Mouse (Mus musculus) embryo, embryonic 11 days (tissue): ENCODE measurements around the gene Myod1.

ENCODE experiments used
- DNase-seq: peaks from one replicate; pipeline ENCODE4 v3.0.0-alpha.2; 2015

Myod1 gene

GRCm38 (mm10) chr7:46393116-46393515 lies 16.8 kb downstream of the Myod1 start:
- DNase-seq = peak; percentile 79

GRCm38 (mm10) chr7:46393718-46394511 lies 17.6 kb downstream of the Myod1 start:
- no peak for DNase-seq

GRCm38 (mm10) chr7:46394933-46395332 lies 18.7 kb downstream of the Myod1 start:
- no peak for DNase-seq

- DNase-seq = no peak
These were observed 19.3 kb downstream of the Myod1 start for GRCm38 (mm10) chr7:46395571-46395970.

- DNase-seq = peak; percentile 89
These were observed 20.1 kb downstream of the Myod1 start, which contains the start of gene Kcnc1 for GRCm38 (mm10) chr7:46396231-46396927. Kcnc1 (plus strand) TSS chr7:46396497.

- peak; percentile 34 for DNase-seq
These were observed 20.9 kb downstream of the Myod1 start for GRCm38 (mm10) chr7:46396928-46397731.

- no peak for DNase-seq
These were observed 21.6 kb downstream of the Myod1 start for GRCm38 (mm10) chr7:46397732-46398333.

GRCm38 (mm10) chr7:46398612-46399011 lies 22.3 kb downstream of the Myod1 start:
- DNase-seq = no peak

GRCm38 (mm10) chr7:46399676-46400075 lies 23.4 kb downstream of the Myod1 start:
- no peak for DNase-seq

- no peak for DNase-seq
These were observed 24.1 kb downstream of the Myod1 start for GRCm38 (mm10) chr7:46400346-46400745.

- no peak for DNase-seq
These were observed 25.3 kb downstream of the Myod1 start for GRCm38 (mm10) chr7:46401371-46402180.

- no peak for DNase-seq
These were observed 27.6 kb downstream of the Myod1 start for GRCm38 (mm10) chr7:46403616-46404485.

GRCm38 (mm10) chr7:46404756-46405155 lies 28.5 kb downstream of the Myod1 start:
- no peak for DNase-seq

GRCm38 (mm10) chr7:46408606-46409005 lies 32.3 kb downstream of the Myod1 start:
- no peak for DNase-seq

- DNase-seq = no peak
These were observed 33.0 kb downstream of the Myod1 start for GRCm38 (mm10) chr7:46409204-46409789.

- DNase-seq = no peak
These were observed 34.5 kb downstream of the Myod1 start for GRCm38 (mm10) chr7:46410727-46411126.

- DNase-seq = no peak
These were observed 36.5 kb downstream of the Myod1 start for GRCm38 (mm10) chr7:46412823-46413222.

- no peak for DNase-seq
These were observed 37.9 kb downstream of the Myod1 start for GRCm38 (mm10) chr7:46413959-46414725.

GRCm38 (mm10) chr7:46415818-46416425 lies 39.6 kb downstream of the Myod1 start:
- DNase-seq = no peak
